12 mouse cellular contexts compared by ENCODE assay signal in genomic region chr10:98959385-98959784, GRCm38 (mm10). TPM values are rescaled to one million over a fixed set of nuclear protein-coding genes. Genes with fewer than 3 reads are reported as not detected.
DNase-seq lines count a peak whose midpoint lies in the region; ATAC-seq and TF ChIP-seq lines count a peak whose summit lies in the region.
"Had no signal": no experiment of that assay in that cellular context is flagged by ENCODE, and none has a peak within 500 bp of the region (broad histone marks: within the 10 kb centered on the region; RNA-seq: fewer than 3 reads in every experiment).

No protein-coding gene starts in this region.

- 35% methylated on average over 6 of the region's 6 CpGs for WGBS in embryonic facial prominence, embryonic 14.5 days

- H3K27ac ChIP-seq in embryonic facial prominence, embryonic 14.5 days (replicated peaks; ENCODE audit: low read depth, low read length): no peak overlapping the region
- H3K27ac ChIP-seq in layer of hippocampus, adult 2 months: peak overlapping the region; percentile 77

- no peaks in the 10 kb centered on the region for H3K9me3 ChIP-seq in embryonic facial prominence, embryonic 14.5 days (ENCODE audit: control insufficient read depth, low read length)

- peak; percentile 60; the same call in 1 of the 2 replicates for ATAC-seq in embryonic facial prominence, embryonic 14.5 days (ENCODE audit: low read depth)
- no peak for ATAC-seq in erythroid progenitor cell, adult 5-6 weeks (replicated peaks; ENCODE audit: low FRiP score, poor library complexity, severe bottlenecking)
- ATAC-seq in megakaryocyte, adult 5-6 weeks (ENCODE audit: poor library complexity, severe bottlenecking): no peak
- ATAC-seq: intestine, postnatal 0 days had no signal

- H3K4me1 ChIP-seq in embryonic facial prominence, embryonic 14.5 days (ENCODE audit: control insufficient read depth, insufficient read depth, low read length): peaks cover 24% of the 10 kb centered on the region

- no peak overlapping the region for H3K4me2 ChIP-seq in embryonic facial prominence, embryonic 14.5 days (ENCODE audit: low read depth, low read length)

- DNase-seq in heart, adult 11 months: peak; percentile 81
- no peak for DNase-seq in heart, postnatal 25 days (ENCODE audit: low spot score)
- DNase-seq in embryonic facial prominence, embryonic 14.5 days (ENCODE audit: low spot score): peak; percentile 72
- peak; percentile 46 to 81 for DNase-seq in layer of hippocampus, adult 2 months (ENCODE audit: low spot score in 2 of 2)
- peak; percentile 71 to 88 for DNase-seq in right cerebral cortex, postnatal 10 days (ENCODE audit: low spot score in 2 of 2)
- no peak for DNase-seq in testis, postnatal 14 days (ENCODE audit: low spot score)
- DNase-seq: adrenal gland, postnatal 25 days; liver had no signal

- intact Hi-C loops in heart, postnatal 25 days (cut with DNase I): no loop called here

- no peaks in the 10 kb centered on the region for H3K27me3 ChIP-seq in embryonic facial prominence, embryonic 14.5 days (replicated peaks; ENCODE audit: control insufficient read depth, insufficient read depth, low read length)
- H3K27me3 ChIP-seq: megakaryocyte, embryonic 14.5 days had no signal

- no peak overlapping the region for H3K9ac ChIP-seq in embryonic facial prominence, embryonic 14.5 days (ENCODE audit: low read depth, low read length)

- H3K4me3 ChIP-seq in embryonic facial prominence, embryonic 14.5 days (ENCODE audit: low read depth, low read length): no peak overlapping the region
- no peak overlapping the region for H3K4me3 ChIP-seq in layer of hippocampus, adult 2 months
- H3K4me3 ChIP-seq: megakaryocyte, embryonic 14.5 days had no signal

- no peak for TF ChIP-seq CTCF in layer of hippocampus, adult 2 months (conservative IDR thresholded peaks at IDR 0.05)

- no peaks in the 10 kb centered on the region for H3K36me3 ChIP-seq in embryonic facial prominence, embryonic 14.5 days (ENCODE audit: control insufficient read depth, insufficient read depth, low read length)

RNA-seq across cellular contexts. Expression of gene Atp2b1, which starts 45.2 kb away (rescaled TPM):
- total RNA-seq in heart, postnatal 25 days (2021): 10 to 100 TPM; 67.8 to 71.3 TPM
- 105 and 121 TPM in 2 replicates for polyA plus RNA-seq in embryonic facial prominence, embryonic 14.5 days (2014; fragmentation: Nextera tagmentation; extraction: Ambion mirVana)
- total RNA-seq in layer of hippocampus, adult 2 months (2021): 1,000 to 10,000 TPM; 1,026 to 1,053 TPM
- 25.9 and 32.3 TPM in 2 replicates for total RNA-seq in erythroid progenitor cell, adult 5-6 weeks (2015; ENCODE audit: low replicate concordance)
- total RNA-seq in erythroid progenitor cell, adult 5-6 weeks (2017; ENCODE audit: low replicate concordance): 37.0 and 39.6 TPM in 2 replicates
- total RNA-seq in megakaryocyte, adult 5-6 weeks (2015): 81.2 and 94.2 TPM in 2 replicates
- total RNA-seq in megakaryocyte, adult 5-6 weeks (2017): 118 and 132 TPM in 2 replicates

Comparison
In these comparisons a context has a peak if more than half of its experiments do, and no peak if none do; other contexts are left out.
1. DNase-seq: peak in heart, adult 11 months (single experiment), embryonic facial prominence, embryonic 14.5 days (single experiment), layer of hippocampus, adult 2 months (2 of 2) and right cerebral cortex, postnatal 10 days (2 of 2); none in heart, postnatal 25 days (single experiment) and testis, postnatal 14 days (single experiment).
2. RNA of gene Atp2b1, which starts 45.2 kb away (total RNA-seq): 1,026 to 1,053 TPM in layer of hippocampus, adult 2 months; 81.2 to 132 TPM in megakaryocyte, adult 5-6 weeks, 67.8 to 71.3 TPM in heart, postnatal 25 days and 25.9 to 39.6 TPM in erythroid progenitor cell, adult 5-6 weeks; every median in the first group is over 4 times any median in the second.